Mouse (Mus musculus): ENCODE results near the gene Pla1a. TPM values are rescaled to one million over a fixed set of nuclear protein-coding genes. Genes with fewer than 3 reads are reported as not detected.
A peak's percentile ranks its signal among the peaks of the same experiment; 100 is the strongest.
"Not testable (repeated sequence)": the region's sequence is repeated elsewhere in the genome, so short reads cannot be mapped to it uniquely, and the experiment has no call there.

Pla1a gene
- 1.2 and 1.6 TPM in 2 replicates for polyA plus RNA-seq (2012; rRNA removed)

DNA sequence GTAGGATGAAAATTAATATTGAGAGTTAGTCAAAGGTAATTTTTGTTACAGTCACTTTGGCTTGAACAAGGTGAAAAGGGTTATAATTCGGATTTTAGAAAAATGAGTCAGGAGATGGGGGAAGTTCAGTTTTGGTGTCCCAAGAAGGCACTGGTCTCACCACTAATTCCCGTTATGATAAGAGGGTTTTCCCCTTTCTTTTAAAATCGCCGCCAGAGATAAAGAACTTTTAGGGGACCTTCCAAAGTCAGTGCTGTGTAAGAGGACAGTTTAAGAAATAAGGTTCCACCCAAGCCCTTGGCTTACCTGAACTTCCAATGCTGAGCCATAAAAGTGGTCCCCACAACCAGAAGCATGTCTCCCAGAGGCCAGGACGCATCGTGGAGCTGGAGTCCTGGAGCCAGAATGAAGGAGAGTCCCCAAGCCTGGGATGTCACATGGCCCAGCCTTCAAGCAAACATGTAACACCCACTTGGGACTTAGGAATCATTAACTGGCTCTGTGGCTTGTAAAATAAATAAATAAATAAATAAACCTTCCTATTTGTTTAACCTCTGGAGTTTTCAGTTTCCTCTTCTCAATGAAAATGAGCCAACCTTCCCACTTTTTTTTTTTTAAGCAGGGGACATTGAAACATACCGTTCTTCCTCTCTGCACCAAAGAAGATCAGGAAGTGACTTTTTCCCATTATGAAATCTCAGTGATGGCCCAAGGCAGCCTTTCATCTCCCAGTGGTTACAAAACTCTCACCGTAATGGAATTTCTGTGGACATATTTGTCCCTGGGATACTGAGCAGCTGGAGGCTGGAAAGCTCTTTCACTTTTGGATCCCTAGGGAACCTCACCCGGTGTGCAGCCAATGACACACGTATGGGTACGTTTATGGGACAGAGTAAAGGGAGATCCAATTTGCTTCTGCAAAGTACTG lies at the start of gene Pla1a:
Gene Pla1a (minus strand): TSS at position 648 of the 928 bp plus-strand sequence.
- Histone ChIP-seq H3K27ac (ENCODE audit: insufficient read depth, low read length) (no peak within 1 kb of the TSS), H3K4me3 (replicated peaks; ENCODE audit: insufficient read depth, low read depth, low read length) (no peak within 1 kb of the TSS), H3K27me3 (ENCODE audit: control insufficient read depth, insufficient read depth, low read length) (no peaks in the 10 kb centered on the region), H3K4me1 (ENCODE audit: control insufficient read depth, insufficient read depth, low read length) (no peaks in the 10 kb centered on the region)
- WGBS: 71% methylated on average over 11 of the region's 11 CpGs
- DNase-seq: no peak
- TF ChIP-seq POLR2A (IDR thresholded peaks at IDR 0.05; ENCODE audit: borderline replicate concordance, insufficient read depth, low read length) (no peak), CTCF (IDR thresholded peaks at IDR 0.05; ENCODE audit: borderline replicate concordance, insufficient read depth, low read depth, low read length) (no peak)

DNA sequence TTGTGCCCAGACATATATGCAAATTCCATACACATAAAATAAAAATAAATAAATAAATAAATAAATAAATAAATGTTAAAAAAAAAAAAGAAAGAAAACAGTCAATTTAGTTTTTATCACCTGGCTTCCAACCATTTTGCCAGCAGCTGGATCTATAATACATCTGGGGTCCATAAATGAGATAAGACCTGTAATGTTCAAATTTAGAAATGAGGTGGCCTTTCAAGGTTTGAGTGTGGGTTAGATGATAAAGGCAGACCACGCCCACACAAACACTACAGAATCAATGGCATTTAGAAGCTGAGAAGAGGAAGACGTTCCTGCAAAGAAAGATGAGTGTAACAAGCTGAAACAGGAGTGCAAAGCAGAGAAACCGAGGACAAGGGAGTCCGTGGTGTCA lies 48.4 kb upstream of the Pla1a start:
- Histone ChIP-seq H3K27me3 (ENCODE audit: control insufficient read depth, insufficient read depth, low read length) (no peaks in the 10 kb centered on the region; the same call in 1 of the 2 replicates), H3K4me3 (replicated peaks; ENCODE audit: insufficient read depth, low read depth, low read length) (no peak overlapping the region), H3K27ac (ENCODE audit: insufficient read depth, low read length) (no peak overlapping the region), H3K4me1 (ENCODE audit: control insufficient read depth, insufficient read depth, low read length) (0 out of 2 replicates have a peak, but pooled peaks cover 5% of the 10 kb centered on the region)
- TF ChIP-seq POLR2A (IDR thresholded peaks at IDR 0.05; ENCODE audit: borderline replicate concordance, insufficient read depth, low read length): no peak
- TF ChIP-seq CTCF (IDR thresholded peaks at IDR 0.05; ENCODE audit: borderline replicate concordance, insufficient read depth, low read depth, low read length): no peak
- whole genome bisulfite sequencing: 90% methylated on average over 4 of the region's 4 CpGs
- DNase-seq: no peak

DNA sequence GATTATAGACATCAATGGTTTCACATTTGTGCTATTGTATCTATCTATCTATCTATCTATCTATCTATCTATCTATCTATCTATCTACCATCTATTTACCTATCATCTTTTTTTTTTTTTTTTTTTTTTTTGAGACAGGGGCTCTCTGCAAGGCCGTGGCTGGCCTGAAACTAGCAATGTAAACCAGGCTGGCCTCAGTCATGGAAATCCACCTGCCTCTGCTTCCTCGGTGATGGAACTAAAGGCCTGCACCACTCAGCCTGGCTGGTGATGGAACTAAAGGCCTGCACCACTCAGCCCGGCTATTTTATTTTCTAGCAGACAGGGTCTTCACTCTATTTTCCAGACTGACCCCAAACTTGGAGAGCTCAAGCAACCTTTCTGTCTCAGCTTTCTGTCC lies 45.4 kb upstream of the Pla1a start:
- DNase-seq: no peak
- TF ChIP-seq CTCF (IDR thresholded peaks at IDR 0.05; ENCODE audit: borderline replicate concordance, insufficient read depth, low read depth, low read length): no peak
- TF ChIP-seq POLR2A (IDR thresholded peaks at IDR 0.05; ENCODE audit: borderline replicate concordance, insufficient read depth, low read length): no peak
- WGBS: 95% methylated on average over 3 of the region's 3 CpGs

DNA sequence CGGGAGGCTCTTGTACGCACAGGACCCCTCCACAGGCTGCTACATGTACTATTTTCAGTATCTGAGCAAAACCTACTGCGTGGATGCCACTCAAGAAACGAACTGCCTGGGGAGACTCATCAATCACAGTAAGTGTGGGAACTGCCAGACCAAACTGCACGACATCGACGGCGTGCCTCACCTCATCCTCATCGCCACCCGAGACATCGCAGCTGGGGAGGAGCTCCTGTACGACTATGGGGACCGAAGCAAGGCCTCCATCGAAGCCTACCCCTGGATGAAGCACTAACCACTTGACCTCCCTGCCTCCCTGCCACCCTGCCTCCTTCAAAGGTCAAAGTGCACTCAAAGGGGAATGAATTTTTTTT lies 44.3 kb upstream of the Pla1a start:
- not testable (repeated sequence) for H3K27me3 ChIP-seq (ENCODE audit: control insufficient read depth, insufficient read depth, low read length); H3K4me1 ChIP-seq (ENCODE audit: control insufficient read depth, insufficient read depth, low read length); H3K27ac ChIP-seq (ENCODE audit: insufficient read depth, low read length); DNase-seq
- H3K4me3 ChIP-seq (replicated peaks; ENCODE audit: insufficient read depth, low read depth, low read length): peak overlapping the region; percentile 49
- 36% methylated on average over 14 of the region's 14 CpGs for WGBS

More for the DNA sequence above, 45.4 kb upstream of the Pla1a start:
- no peak overlapping the region for H3K27ac ChIP-seq (ENCODE audit: insufficient read depth, low read length)
- 0 out of 2 replicates have a peak, but pooled peaks cover 5% of the 10 kb centered on the region for H3K4me1 ChIP-seq (ENCODE audit: control insufficient read depth, insufficient read depth, low read length)
- no peak overlapping the region for H3K4me3 ChIP-seq (replicated peaks; ENCODE audit: insufficient read depth, low read depth, low read length)
- H3K27me3 ChIP-seq (ENCODE audit: control insufficient read depth, insufficient read depth, low read length): no peaks in the 10 kb centered on the region

DNA sequence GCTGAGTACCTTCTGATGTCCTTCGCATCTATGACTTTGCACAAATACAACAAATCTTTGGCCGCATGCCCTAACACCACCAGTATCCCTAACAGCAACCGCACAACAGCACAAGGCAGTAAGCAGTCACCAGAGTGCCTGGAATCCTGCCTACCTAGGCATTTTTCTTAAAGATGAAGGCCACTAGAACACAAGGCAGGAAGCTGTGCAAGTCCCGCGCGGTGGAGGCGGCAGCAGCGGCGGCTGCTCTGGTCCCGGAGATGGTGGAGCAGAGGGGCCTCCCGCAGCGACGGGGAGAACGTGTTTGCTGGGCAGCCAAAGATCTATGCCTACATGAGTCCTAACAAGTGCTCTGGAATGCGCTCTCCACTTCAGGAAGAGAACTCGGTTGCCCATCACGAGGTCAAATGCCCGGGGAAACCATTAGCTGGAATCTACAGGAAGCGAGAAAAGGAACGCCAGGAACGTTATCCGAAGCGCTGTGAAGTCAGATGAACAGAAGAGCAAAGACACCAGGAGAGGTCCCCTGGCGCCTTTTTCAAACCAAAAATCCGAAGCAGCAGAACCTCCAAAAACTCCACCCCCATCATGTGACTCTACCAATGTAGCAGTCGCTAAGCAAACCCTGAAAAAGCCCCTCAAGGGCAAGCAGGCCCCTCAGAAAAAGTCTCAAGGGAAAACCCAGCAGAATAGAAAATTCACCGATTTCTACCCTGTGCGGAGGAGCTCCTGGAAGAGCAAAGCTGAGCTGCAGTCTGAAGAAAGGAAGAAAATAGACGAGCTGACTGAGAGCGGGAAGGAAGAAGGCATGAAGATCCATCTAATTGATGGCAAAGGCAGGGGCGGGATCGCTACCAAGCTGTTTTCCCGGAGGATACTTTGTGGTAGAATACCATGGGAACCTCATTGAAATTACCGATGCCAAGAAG lies 43.6 kb upstream of the Pla1a start:
- Histone ChIP-seq H3K27ac (ENCODE audit: insufficient read depth, low read length) (no peak overlapping the region), H3K4me1 (ENCODE audit: control insufficient read depth, insufficient read depth, low read length) (0 out of 2 replicates have a peak, but pooled peaks cover 5% of the 10 kb centered on the region), H3K27me3 (ENCODE audit: control insufficient read depth, insufficient read depth, low read length) (no peaks in the 10 kb centered on the region), H3K4me3 (replicated peaks; ENCODE audit: insufficient read depth, low read depth, low read length) (peak overlapping the region; percentile 49)
- TF ChIP-seq CTCF (IDR thresholded peaks at IDR 0.05; ENCODE audit: borderline replicate concordance, insufficient read depth, low read depth, low read length): no peak
- TF ChIP-seq POLR2A (IDR thresholded peaks at IDR 0.05; ENCODE audit: borderline replicate concordance, insufficient read depth, low read length): no peak
- WGBS: 5% methylated on average over 34 of the region's 34 CpGs
- DNase-seq: peak; percentile 49 to 50

DNA sequence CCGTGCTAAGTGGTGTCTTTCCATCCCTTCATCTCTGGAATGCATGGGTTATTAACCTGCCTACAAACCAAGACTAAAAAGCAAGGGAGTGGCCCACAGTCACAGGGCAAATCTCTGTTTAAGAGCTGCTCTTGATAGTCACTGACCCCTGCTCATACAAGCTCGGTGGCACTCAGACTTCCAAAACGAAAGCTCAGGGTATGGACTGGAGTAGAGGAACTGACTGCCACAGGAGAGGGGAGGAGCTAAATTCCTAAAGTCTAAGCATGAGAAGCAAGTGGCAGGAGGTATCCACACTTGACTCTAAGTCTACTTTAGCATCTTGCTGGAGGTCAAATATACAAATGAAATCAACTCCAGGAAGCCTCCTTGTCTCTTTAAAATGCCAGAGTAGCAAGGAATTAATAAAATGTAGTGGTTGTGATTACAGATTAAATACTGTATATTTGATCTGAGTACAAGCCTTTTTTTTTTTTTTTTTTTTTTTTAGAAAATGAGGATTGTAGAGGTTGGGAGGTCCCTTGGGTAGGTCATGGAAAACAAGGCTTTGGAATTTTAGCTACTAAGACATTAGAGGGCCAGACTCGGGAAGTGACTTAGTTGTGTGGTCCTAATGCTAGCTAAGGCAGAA lies 42.9 kb upstream of the Pla1a start:
- 66% methylated on average over 4 of the region's 4 CpGs for WGBS
- Histone ChIP-seq H3K27ac (ENCODE audit: insufficient read depth, low read length) (no peak overlapping the region), H3K4me3 (replicated peaks; ENCODE audit: insufficient read depth, low read depth, low read length) (no peak overlapping the region), H3K27me3 (ENCODE audit: control insufficient read depth, insufficient read depth, low read length) (no peaks in the 10 kb centered on the region), H3K4me1 (ENCODE audit: control insufficient read depth, insufficient read depth, low read length) (0 out of 2 replicates have a peak, but pooled peaks cover 5% of the 10 kb centered on the region)
- TF ChIP-seq POLR2A (IDR thresholded peaks at IDR 0.05; ENCODE audit: borderline replicate concordance, insufficient read depth, low read length): no peak
- TF ChIP-seq CTCF (IDR thresholded peaks at IDR 0.05; ENCODE audit: borderline replicate concordance, insufficient read depth, low read depth, low read length): no peak
- no peak for DNase-seq

DNA sequence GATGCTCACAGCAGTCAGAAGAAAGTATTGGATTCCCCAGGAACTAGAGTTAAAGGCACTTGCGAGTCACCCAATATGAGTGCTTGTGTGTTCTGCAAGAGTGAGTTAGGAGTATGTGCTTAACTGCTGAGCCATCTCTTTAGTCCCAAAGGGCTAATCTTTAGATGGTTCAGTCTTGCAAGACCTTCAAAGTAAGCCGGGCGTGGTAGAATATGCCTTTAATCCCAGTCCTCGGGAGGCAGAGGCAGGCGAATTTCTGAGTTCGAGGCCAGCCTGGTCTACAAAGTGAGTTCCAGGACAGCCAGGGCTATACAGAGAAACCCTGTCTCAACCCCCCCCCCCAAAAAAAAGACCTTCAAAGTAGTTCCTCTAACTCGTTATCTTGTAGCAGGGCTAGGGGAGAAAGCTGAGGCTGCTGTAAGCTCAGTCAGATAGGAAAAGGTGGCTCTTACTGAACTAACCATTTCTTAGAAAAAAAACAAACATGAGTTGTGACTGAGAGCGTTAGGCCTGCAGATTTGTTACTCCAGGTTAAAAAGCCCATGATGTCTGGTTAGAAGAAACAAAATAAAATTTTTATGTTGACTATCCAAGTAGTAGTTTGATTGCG lies 41.8 kb upstream of the Pla1a start:
- Histone ChIP-seq H3K27ac (ENCODE audit: insufficient read depth, low read length) (no peak overlapping the region), H3K4me3 (replicated peaks; ENCODE audit: insufficient read depth, low read depth, low read length) (no peak overlapping the region), H3K27me3 (ENCODE audit: control insufficient read depth, insufficient read depth, low read length) (no peaks in the 10 kb centered on the region), H3K4me1 (ENCODE audit: control insufficient read depth, insufficient read depth, low read length) (0 out of 2 replicates have a peak, but pooled peaks cover 5% of the 10 kb centered on the region)
- TF ChIP-seq POLR2A (IDR thresholded peaks at IDR 0.05; ENCODE audit: borderline replicate concordance, insufficient read depth, low read length): no peak
- no peak for TF ChIP-seq CTCF (IDR thresholded peaks at IDR 0.05; ENCODE audit: borderline replicate concordance, insufficient read depth, low read depth, low read length)
- WGBS: 95% methylated on average over 9 of the region's 9 CpGs
- DNase-seq: no peak

Measured in cerebellum, adult 2 months (tissue).